Mouse (Mus musculus) hindbrain, embryonic 10.5 days (tissue): Measurements from ENCODE around the gene Mga. TPM values are rescaled to one million over a fixed set of nuclear protein-coding genes. Genes with fewer than 3 reads are reported as not detected.
A peak's percentile ranks its signal among the peaks of the same experiment; 100 is the strongest.

ENCODE experiments used
- DNase-seq: peaks from one replicate; pipeline ENCODE4 v3.0.0-alpha.2; 2017; ENCODE audit warnings: low spot score
- H3K27ac ChIP-seq: fragments of 300-500 bp; sonication (generic); 2 replicates; pipeline ENCODE4 v1.5.1; 2016; ENCODE audit warnings: mild to moderate bottlenecking, moderate library complexity
- H3K27me3 ChIP-seq: fragments of 300-500 bp; sonication (generic); 2 replicates; pipeline ENCODE4 v1.6.1; 2016; ENCODE audit warnings: mild to moderate bottlenecking; ENCODE audit not compliant: poor library complexity, insufficient read depth, severe bottlenecking
- H3K36me3 ChIP-seq: fragments of 300-500 bp; sonication (generic); 2 replicates; pipeline ENCODE4 v1.6.1; 2016; ENCODE audit warnings: mild to moderate bottlenecking, moderate library complexity
- H3K4me1 ChIP-seq: fragments of 300-500 bp; sonication (generic); replicated peaks from 2 replicates; pipeline ENCODE4 v1.6.1; 2016; ENCODE audit warnings: mild to moderate bottlenecking
- H3K4me3 ChIP-seq: fragments of 300-500 bp; sonication (generic); 2 replicates; pipeline ENCODE4 v1.5.1; 2016; ENCODE audit warnings: mild to moderate bottlenecking, moderate library complexity
- H3K9me3 ChIP-seq: fragments of 300-500 bp; sonication (generic); 2 replicates; pipeline ENCODE4 v1.6.1; 2016; ENCODE audit warnings: mild to moderate bottlenecking, moderate library complexity
- WGBS: fragments of 180-500 bp; shearing (Covaris S2); methylation state at CpG from one replicate; pipeline ENCODE4 v1.1.7; 2016; 5-methylcytosine and 5-hydroxymethylcytosine counted together
- polyA plus RNA-seq: library from polyadenylated mRNA; unstranded; fragments of >200 nt; fragmentation: Nextera tagmentation; extraction: Ambion mirVana; gene quantifications from 2 replicates; pipeline ENCODE4 v1.2.1, GENCODE M21; 2016

Mga gene
- polyA plus RNA-seq, 1 experiment from 2014 or later, result 26.1 TPM

DNA sequence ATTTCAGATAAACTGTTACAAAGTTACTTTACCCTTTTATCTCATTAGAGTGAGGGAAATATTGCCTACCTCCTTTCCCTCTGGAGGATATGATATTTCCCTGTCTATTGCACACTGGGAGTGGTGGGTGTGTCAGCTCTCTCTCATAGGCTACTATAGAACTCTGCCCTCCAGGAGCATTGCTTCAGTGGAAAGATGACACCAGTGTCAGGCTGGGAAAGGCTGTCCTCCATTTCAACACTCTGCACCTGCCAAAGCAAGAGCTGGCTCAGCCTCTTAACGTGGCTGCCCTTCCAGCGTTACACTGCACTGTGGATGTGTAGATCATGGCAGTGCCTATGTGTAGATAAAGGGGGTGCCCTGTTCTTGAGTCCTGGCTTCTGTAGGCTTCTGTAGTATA lies 95.3 kb downstream of the Mga start:
- Histone ChIP-seq H3K9me3 (no peaks in the 10 kb centered on the region), H3K27ac (no peak overlapping the region), H3K36me3 (0 out of 2 replicates have a peak, but pooled peaks cover 6% of the 10 kb centered on the region), H3K4me3 (no peak overlapping the region), H3K4me1 (0 out of 2 replicates have a peak, but pooled peaks cover 6% of the 10 kb centered on the region), H3K27me3 (no peaks in the 10 kb centered on the region)
- WGBS, result 94% methylated on average over 2 of the region's 2 CpGs
- DNase-seq, result no peak

DNA sequence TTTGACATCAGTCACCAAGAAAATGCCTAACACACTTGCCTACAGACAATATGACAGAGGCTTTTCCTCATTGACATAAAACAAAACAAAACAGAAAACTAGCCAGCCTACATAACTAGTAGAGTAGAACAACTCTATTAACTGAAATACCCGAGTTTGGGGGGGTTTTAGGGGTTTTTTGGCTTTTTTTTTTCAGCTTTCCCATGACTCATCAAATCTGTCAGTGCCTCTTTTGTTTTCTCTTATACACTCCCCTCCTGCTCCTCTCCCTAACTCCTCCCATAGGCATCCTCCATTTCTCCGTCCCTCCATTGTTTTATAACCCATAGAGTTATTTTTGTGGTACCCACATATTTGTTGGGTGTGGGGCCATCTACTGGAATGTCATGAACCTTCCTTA lies 96.5 kb downstream of the Mga start:
- no peak overlapping the region for H3K4me3 ChIP-seq
- DNase-seq, result no peak

DNA sequence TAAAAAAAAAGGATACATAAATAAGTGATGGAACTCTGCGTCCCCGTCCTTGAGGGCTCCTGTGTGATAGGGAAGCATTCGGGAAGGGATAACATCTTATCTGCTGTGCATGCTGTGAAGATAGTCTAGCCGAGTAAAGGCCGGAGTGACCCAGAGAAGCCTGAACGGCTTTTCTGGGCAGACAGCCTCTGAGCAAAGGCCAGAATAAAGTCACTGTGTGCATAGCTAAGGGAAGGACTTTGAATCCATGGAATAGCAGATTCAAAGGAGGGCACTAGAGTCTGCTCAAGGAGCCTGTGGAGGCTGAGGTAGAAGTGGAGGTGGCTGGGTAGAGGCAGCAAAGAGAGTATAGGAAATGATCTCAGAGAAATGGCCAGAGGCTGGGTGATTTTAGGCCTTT lies 97.8 kb downstream of the Mga start:
- 0 out of 2 replicates have a peak, but pooled peaks cover 13% of the 10 kb centered on the region for H3K36me3 ChIP-seq
- no peaks in the 10 kb centered on the region for H3K27me3 ChIP-seq
- no peak overlapping the region for H3K4me3 ChIP-seq
- no peak for DNase-seq
- H3K27ac ChIP-seq, result no peak overlapping the region
- H3K4me1 ChIP-seq, result 0 out of 2 replicates have a peak, but pooled peaks cover 7% of the 10 kb centered on the region
- no peaks in the 10 kb centered on the region for H3K9me3 ChIP-seq
- 90% methylated on average over 6 of the region's 6 CpGs for WGBS

More for the DNA sequence above, 96.5 kb downstream of the Mga start:
- Histone ChIP-seq H3K27me3 (no peaks in the 10 kb centered on the region), H3K4me1 (0 out of 2 replicates have a peak, but pooled peaks cover 7% of the 10 kb centered on the region), H3K9me3 (no peaks in the 10 kb centered on the region), H3K36me3 (0 out of 2 replicates have a peak, but pooled peaks cover 9% of the 10 kb centered on the region), H3K27ac (no peak overlapping the region)
- 46% methylated on average over 2 of the region's 2 CpGs for WGBS

DNA sequence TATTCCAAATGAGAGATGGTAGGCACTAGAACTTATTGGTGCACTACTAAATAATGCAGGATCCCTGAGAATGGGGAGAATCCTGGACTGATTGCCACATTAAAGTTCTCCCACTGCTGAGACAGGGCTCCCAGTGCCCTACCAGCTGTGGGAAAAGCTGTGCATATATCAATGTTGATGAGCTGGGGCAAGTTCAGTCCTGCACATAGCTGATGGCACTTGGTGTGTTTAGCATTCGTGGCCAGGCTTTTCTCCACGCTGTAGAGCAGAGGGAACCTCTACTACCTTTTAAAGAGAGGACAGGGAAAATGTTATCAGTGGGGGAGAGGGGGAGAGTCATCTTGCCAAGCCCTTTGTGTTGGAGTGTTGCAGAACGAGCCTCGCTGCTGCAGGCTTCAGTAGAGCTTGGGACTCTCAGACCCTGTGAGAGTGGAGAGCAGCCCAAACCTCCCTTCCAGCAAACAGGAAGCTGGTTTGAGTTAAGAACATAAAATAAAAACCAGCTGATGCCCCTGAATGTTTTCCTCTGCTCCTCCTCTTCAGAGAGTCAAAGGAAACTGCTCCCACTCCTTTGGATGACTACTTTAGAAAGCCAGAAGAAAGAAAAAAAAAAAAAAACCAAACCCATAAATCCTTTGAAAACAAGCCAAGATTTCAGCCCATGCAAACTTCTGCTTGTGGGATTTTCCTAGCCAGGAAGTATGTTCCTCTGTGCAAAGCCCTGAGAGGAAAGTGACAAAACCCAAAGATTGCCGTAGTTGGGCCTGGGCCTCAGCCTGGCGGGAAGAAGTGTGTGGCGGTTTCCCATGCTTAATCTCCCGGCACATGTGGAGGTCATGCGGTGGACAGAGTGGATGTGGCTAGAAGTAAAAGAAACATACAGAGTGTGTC lies 98.6 kb downstream of the Mga start:
- 0 out of 2 replicates have a peak, but pooled peaks cover 13% of the 10 kb centered on the region for H3K36me3 ChIP-seq
- DNase-seq, result no peak
- 0 out of 2 replicates have a peak overlapping the region, but pooled peaks have one; percentile 54 for H3K27ac ChIP-seq
- no peak overlapping the region for H3K4me3 ChIP-seq
- H3K4me1 ChIP-seq, result 0 out of 2 replicates have a peak, but pooled peaks cover 7% of the 10 kb centered on the region
- H3K9me3 ChIP-seq, result no peaks in the 10 kb centered on the region
- no peaks in the 10 kb centered on the region for H3K27me3 ChIP-seq
- 72% methylated on average over 9 of the region's 9 CpGs for WGBS

DNA sequence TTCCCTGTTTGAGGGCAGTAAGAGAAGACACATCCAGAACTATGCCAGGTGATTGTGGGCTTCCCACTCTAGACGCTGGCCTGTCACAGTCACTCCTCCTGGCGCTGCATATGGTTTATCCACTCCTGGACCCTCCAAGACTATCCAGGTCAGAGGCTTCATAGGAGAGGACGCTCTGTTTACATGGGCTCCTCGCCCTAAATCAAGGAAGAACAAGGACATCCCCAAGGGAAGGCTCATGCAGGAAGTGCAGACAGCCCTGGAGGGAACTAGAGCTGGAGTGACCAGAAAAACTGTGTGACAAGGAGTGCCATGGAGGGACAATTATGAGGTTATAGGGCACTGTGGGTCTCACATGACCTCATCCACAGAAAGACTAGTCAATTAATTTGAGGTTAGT lies 100.3 kb downstream of the Mga start:
- Histone ChIP-seq H3K27ac (no peak overlapping the region; the same call in 1 of the 2 replicates), H3K4me1 (peaks cover 15% of the 10 kb centered on the region), H3K4me3 (no peak overlapping the region), H3K27me3 (no peaks in the 10 kb centered on the region), H3K36me3 (0 out of 2 replicates have a peak, but pooled peaks cover 18% of the 10 kb centered on the region), H3K9me3 (no peaks in the 10 kb centered on the region)
- DNase-seq, result no peak
- WGBS, result 80% methylated on average over 4 of the region's 4 CpGs

DNA sequence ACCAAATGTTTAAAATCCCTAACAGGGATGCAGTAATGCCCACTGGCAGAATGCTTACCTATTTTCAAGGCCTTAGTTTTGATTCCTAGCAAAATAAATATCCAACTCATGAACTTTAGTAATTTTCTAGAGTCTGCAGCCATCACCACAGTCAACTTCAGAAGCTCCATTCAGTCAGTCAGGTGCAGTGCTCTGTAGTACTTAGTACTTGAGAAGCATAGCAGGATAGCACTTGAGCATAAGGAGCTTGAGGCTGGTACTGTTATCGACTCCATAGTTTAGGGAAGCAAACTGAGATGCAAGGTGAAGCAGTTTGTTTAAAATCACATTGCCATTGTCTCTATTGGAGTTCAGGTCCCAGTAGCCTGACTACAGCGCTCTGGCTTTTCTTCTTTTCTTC lies 102.7 kb downstream of the Mga start:
- DNase-seq, result no peak
- WGBS, result 96% methylated on average over 2 of the region's 2 CpGs
- no peaks in the 10 kb centered on the region for H3K27me3 ChIP-seq
- 0 out of 2 replicates have a peak, but pooled peaks cover 18% of the 10 kb centered on the region for H3K36me3 ChIP-seq
- H3K9me3 ChIP-seq, result no peaks in the 10 kb centered on the region
- peaks cover 15% of the 10 kb centered on the region for H3K4me1 ChIP-seq
- H3K27ac ChIP-seq, result no peak overlapping the region
- no peak overlapping the region for H3K4me3 ChIP-seq

DNA sequence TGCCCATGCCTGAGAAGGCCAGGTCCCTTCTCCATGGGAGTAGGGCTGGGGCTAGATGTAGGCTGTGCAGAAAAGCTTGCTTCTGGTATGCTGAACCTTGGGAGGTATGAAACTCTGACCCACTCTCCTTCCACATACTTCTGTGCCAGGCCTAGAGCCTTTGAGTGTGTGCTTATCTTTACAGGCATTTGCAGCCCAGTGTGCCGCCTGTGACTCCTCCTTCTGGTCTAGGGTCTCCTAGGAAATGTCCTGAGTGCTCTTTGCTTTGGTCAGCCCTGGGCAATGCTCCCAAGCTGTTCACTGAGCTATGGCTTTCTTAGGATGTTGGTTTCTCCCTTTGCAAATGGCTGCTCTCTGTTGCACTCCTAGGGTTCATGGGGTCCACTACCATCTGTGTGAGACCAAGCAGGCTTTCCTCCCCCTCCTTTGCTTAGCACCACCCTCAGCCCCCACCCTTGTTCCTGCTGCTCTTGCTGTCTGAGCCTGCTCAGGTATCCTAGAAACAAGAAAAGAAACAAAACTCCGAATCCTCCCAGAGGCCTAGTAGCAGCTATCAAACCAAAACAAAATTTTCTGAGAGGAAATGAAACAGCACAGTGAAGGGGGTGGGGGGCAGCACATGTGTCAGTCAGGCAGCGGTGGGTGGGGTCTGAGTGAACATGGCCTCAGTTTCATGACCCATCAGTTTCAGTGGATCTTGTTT lies 104.0 kb downstream of the Mga start:
- no peaks in the 10 kb centered on the region for H3K9me3 ChIP-seq
- 77% methylated on average over 3 of the region's 3 CpGs for WGBS
- H3K4me3 ChIP-seq, result no peak overlapping the region
- peak overlapping the region; percentile 41; the same call in 1 of the 2 replicates for H3K27ac ChIP-seq
- H3K27me3 ChIP-seq, result no peaks in the 10 kb centered on the region
- DNase-seq, result no peak
- H3K36me3 ChIP-seq, result 0 out of 2 replicates have a peak, but pooled peaks cover 18% of the 10 kb centered on the region
- H3K4me1 ChIP-seq, result peaks cover 12% of the 10 kb centered on the region

DNA sequence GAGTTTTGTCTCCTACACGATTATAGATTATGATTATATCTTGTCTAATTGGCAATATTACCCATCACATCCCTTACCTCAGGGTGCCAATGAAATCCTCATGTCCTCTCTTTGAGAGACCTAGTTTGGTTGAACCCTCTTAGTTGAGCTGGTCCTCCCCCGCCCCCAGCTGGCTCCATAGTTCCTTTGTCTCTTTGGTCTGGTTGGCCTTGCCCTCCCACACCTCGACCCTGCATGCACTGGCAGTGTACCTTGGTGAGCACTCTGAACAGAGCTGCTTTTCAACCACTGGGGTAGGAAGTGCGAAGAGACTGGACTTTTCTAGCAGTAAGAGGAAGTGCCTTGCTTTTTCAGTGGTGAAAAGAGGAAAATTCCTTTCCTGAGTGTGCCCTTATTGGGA lies 104.9 kb downstream of the Mga start:
- Histone ChIP-seq H3K27ac (0 out of 2 replicates have a peak overlapping the region, but pooled peaks have one; percentile 40), H3K9me3 (no peaks in the 10 kb centered on the region)

DNA sequence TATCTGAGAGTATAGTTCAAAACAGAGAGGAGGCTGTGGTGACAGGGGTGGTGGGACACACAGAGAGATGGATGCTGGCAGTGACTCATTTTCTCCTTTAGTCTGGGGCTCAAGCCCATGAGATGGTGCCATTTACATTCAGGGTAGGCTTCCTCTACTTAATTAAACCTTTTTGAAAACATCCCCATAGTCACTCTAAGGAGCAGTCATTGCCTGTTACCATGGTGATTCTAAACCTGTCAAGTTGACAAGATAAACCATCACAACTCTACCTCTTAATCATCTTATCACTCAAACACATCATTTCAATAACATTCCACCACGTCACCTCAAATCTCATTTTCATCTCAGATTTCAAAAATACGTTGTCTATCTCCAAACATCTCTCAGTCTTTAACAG lies 106.9 kb downstream of the Mga start:
- no peak for DNase-seq
- WGBS, result 93% methylated on average over 2 of the region's 2 CpGs
- H3K4me1 ChIP-seq, result peaks cover 8% of the 10 kb centered on the region
- no peaks in the 10 kb centered on the region for H3K27me3 ChIP-seq
- H3K9me3 ChIP-seq, result no peaks in the 10 kb centered on the region
- no peak overlapping the region for H3K4me3 ChIP-seq
- 0 out of 2 replicates have a peak, but pooled peaks cover 5% of the 10 kb centered on the region for H3K36me3 ChIP-seq
- no peak overlapping the region for H3K27ac ChIP-seq

More for the DNA sequence above, 104.9 kb downstream of the Mga start:
- no peak overlapping the region for H3K4me3 ChIP-seq
- H3K4me1 ChIP-seq, result peaks cover 12% of the 10 kb centered on the region
- WGBS, result 70% methylated on average over 4 of the region's 4 CpGs
- H3K36me3 ChIP-seq, result 0 out of 2 replicates have a peak, but pooled peaks cover 16% of the 10 kb centered on the region
- no peak for DNase-seq
- no peaks in the 10 kb centered on the region for H3K27me3 ChIP-seq

DNA sequence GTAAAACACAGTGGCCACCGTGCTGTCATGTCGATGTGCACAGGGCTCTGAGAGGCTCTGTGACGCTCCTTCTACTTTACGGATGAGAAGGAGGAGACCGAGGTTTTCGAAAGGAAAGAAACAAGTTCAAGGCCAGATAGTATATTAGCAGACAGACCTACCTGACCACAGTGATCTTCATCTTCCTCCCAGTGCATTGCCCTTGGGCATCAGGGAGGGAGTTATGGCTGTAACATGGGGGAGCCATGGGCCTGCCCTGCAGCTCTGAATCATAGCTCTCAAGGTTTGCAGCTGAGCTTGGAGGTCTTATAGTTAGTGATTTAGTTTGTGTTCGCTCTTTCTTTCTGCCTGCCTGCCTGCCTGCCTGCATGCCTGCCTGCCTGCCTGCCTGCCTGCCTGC lies 109.7 kb downstream of the Mga start:
- WGBS, result 94% methylated on average over 7 of the region's 7 CpGs
- no peaks in the 10 kb centered on the region for H3K36me3 ChIP-seq
- no peak overlapping the region for H3K4me3 ChIP-seq
- H3K27ac ChIP-seq, result no peak overlapping the region
- no peaks in the 10 kb centered on the region for H3K27me3 ChIP-seq
- H3K4me1 ChIP-seq, result peaks cover under 1% of the 10 kb centered on the region; the same call in 1 of the 2 replicates
- no peaks in the 10 kb centered on the region for H3K9me3 ChIP-seq
- no peak for DNase-seq

DNA sequence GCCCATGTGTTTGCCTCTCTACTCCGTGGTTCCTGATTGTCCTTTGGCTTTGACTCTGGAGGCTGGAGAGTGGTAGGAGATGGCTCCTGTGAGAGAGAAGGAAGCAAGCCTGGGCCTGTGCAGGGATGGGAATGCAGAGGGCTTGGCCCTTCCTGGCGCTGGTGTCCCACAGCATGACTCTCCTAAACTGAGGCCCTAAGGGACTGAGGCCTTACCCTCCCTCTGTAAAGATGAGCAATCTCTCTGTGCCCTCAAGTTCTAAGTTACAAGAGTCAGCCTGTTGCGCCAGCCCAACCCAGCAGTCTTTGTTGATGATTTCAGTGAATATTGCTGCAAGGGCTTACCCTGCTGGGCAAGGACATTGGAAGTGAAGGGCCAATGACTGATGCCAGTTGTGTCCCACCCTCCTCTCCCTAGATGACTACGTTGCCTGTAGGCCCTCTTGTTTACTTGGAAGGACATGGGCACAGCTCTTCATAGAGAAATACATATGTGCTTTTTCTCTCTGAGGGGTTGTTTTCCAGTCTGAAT lies 110.7 kb downstream of the Mga start:
- Histone ChIP-seq H3K27me3 (no peaks in the 10 kb centered on the region), H3K4me1 (no peaks in the 10 kb centered on the region), H3K4me3 (no peak overlapping the region), H3K36me3 (peaks cover 4% of the 10 kb centered on the region; the same call in 1 of the 2 replicates), H3K9me3 (no peaks in the 10 kb centered on the region), H3K27ac (no peak overlapping the region)
- DNase-seq, result no peak
- 86% methylated on average over 4 of the region's 4 CpGs for WGBS

DNA sequence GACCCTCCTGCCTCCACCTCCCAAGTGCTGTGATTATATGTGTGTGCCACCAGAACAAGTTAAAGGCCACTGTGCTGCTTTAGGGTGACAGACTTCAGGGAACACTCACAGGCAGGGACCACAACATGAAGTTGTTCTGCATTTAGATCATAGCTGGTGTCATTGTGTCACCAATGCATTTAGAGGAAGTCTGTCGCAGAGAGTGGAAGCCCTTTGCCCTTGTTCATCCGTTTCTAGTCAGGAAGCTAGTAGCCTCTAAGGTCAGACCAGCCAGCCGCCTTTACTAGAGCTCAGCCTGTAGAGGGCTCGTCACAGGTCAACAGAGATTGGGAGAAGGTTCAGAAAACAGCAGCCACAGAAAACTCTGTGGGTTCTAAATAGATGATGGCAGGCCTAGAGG lies 111.6 kb downstream of the Mga start:
- no peak overlapping the region for H3K4me3 ChIP-seq
- no peaks in the 10 kb centered on the region for H3K4me1 ChIP-seq
- H3K36me3 ChIP-seq, result peaks cover 13% of the 10 kb centered on the region; the same call in 1 of the 2 replicates
- H3K9me3 ChIP-seq, result no peaks in the 10 kb centered on the region
- no peak for DNase-seq
- 61% methylated on average over 4 of the region's 4 CpGs for WGBS
- no peak overlapping the region for H3K27ac ChIP-seq
- no peaks in the 10 kb centered on the region for H3K27me3 ChIP-seq
